Mouse (Mus musculus): ENCODE data around the gene B9d1. TPM values are rescaled to one million over a fixed set of nuclear protein-coding genes. Genes with fewer than 3 reads are reported as not detected.
A peak's percentile ranks its signal among the peaks of the same experiment; 100 is the strongest.

B9d1 gene
- polyA plus RNA-seq, 1 experiment: 25.4 TPM

GRCm38 (mm10) chr11:61487936-61488335 lies 17.0 kb upstream of the B9d1 start:
- no peak for DNase-seq (ENCODE audit: low read depth, low spot score)
- 87% methylated on average over 7 of the region's 7 CpGs for WGBS

GRCm38 (mm10) chr11:61489085-61489484 lies 15.9 kb upstream of the B9d1 start:
- WGBS: 89% methylated on average over 2 of the region's 2 CpGs
- DNase-seq (ENCODE audit: low read depth, low spot score): no peak

- 93% methylated on average over 8 of the region's 8 CpGs for WGBS
- DNase-seq (ENCODE audit: low read depth, low spot score): no peak
These were observed 15.1 kb upstream of the B9d1 start for GRCm38 (mm10) chr11:61489874-61490273.

DNA sequence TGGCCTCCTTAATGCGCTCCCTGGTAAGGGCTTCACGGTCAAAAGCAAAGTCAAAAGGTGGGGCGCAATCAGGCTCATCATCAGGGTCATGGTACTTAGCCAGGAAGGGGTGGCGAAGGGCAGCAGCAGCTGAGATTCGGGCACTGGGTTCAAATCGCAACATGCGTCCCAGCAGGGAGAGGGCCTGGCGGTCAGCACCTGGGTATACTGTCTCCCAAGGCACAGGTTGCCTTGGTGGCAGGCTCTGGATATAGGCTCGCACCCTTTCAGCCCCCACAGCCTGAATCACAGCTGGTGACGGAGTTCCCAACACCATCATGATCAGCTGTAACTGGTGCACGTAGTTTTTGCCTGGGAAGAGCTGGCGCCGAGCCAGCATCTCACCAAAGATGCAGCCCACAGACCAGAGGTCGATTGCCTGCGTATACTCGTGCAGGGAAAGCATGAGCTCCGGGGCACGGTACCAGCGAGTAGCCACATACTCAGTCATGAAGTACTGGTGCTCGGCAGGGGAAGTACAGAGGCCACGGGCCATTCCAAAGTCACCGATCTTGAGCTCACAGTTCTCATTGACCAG lies 13.9 kb upstream of the B9d1 start:
- no peak for DNase-seq (ENCODE audit: low read depth, low spot score)
- 88% methylated on average over 22 of the region's 22 CpGs for WGBS

- no peak for DNase-seq (ENCODE audit: low read depth, low spot score)
These were observed 12.1 kb upstream of the B9d1 start for GRCm38 (mm10) chr11:61492749-61493401.

GRCm38 (mm10) chr11:61493525-61494128 lies 11.3 kb upstream of the B9d1 start:
- DNase-seq (ENCODE audit: low read depth, low spot score): no peak

More at GRCm38 (mm10) chr11:61492749-61493401, 12.1 kb upstream of the B9d1 start:
- 55% methylated on average over 12 of the region's 12 CpGs for WGBS

GRCm38 (mm10) chr11:61494129-61494997 lies 10.6 kb upstream of the B9d1 start, which contains the start of gene Mapk7:
Mapk7 (minus strand) TSS chr11:61494406.
- peak; percentile 92 for DNase-seq (ENCODE audit: low read depth, low spot score)
- WGBS: under 1% methylated on average over 62 of the region's 62 CpGs

More at GRCm38 (mm10) chr11:61493525-61494128, 11.3 kb upstream of the B9d1 start:
- WGBS: 1% methylated on average over 49 of the region's 50 CpGs

DNA sequence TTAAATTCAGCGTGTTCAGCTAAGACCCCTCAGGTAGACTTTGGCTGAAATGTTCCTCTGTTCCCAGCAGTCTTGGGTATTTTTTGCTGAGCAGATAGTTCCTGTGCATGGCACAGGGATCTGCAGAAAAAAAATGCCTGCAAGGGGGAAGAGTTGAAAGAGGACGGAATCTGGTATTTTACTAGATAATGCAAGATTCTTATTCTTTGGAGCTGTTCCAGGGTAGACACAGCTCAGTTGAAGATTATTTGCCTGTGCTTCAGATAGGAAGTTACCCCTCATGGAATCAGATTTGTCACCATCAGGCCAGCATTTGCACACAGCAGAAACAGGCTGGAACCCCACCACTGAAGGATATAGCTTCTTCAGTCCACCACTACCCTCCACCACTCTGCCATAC lies 9.4 kb upstream of the B9d1 start:
- DNase-seq (ENCODE audit: low read depth, low spot score): no peak
- WGBS: 80% methylated on average over 2 of the region's 2 CpGs

GRCm38 (mm10) chr11:61497490-61497889 lies 7.5 kb upstream of the B9d1 start:
- 77% methylated on average over 1 of the region's 1 CpGs for WGBS
- DNase-seq (ENCODE audit: low read depth, low spot score): no peak

- 51% methylated on average over 6 of the region's 6 CpGs for whole genome bisulfite sequencing
- no peak for DNase-seq (ENCODE audit: low read depth, low spot score)
These were observed 6.0 kb upstream of the B9d1 start for GRCm38 (mm10) chr11:61498736-61499504.

DNA sequence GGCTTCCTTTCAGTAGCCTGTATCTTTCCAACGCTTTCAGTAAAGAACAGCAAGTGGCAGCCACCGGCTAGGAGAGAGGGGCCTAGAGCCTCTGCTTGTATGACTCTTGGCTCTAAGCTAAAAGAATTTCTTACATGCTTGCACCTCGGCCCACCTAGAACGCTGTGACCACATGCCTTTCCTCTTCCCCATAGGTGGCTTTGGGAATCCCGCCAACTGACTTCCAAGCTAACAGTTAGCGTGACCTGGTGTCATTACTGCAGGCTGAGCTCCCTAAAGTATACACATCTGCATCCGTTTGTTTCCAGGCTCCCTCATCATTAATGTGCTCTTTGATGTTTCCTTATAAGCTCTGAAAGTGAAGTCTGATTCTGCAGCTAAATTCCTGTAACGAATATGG lies 1.0 kb upstream of the B9d1 start:
- 79% methylated on average over 8 of the region's 8 CpGs for WGBS
- DNase-seq (ENCODE audit: low read depth, low spot score): no peak

GRCm38 (mm10) chr11:61514953-61515352 lies 10.0 kb downstream of the B9d1 start:
- WGBS: 65% methylated on average over 3 of the region's 3 CpGs
- no peak for DNase-seq (ENCODE audit: low read depth, low spot score)

- 72% methylated on average over 1 of the region's 1 CpGs for WGBS
- no peak for DNase-seq (ENCODE audit: low read depth, low spot score)
These were observed 13.0 kb downstream of the B9d1 start for GRCm38 (mm10) chr11:61517971-61518370.

DNA sequence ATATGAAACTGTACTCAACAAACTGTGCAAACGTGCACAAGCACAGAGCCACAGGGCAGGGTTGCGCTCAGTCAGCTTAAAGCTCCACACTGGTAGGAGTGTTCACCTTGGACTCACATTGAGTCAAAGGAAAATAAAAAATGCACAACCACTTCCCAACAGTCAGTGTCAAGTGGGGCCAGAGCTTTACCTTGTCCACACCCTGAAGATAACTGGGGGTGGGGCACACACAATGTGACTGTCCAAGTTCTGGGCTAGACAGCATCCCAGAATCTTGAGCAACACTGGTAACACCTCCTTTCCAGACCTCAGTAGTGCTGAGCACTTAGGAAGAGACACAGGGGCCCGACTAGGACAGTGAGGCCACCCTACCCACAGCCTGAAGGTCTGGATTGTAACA lies 13.9 kb downstream of the B9d1 start:
- no peak for DNase-seq (ENCODE audit: low read depth, low spot score)
- 84% methylated on average over 3 of the region's 3 CpGs for WGBS

DNA sequence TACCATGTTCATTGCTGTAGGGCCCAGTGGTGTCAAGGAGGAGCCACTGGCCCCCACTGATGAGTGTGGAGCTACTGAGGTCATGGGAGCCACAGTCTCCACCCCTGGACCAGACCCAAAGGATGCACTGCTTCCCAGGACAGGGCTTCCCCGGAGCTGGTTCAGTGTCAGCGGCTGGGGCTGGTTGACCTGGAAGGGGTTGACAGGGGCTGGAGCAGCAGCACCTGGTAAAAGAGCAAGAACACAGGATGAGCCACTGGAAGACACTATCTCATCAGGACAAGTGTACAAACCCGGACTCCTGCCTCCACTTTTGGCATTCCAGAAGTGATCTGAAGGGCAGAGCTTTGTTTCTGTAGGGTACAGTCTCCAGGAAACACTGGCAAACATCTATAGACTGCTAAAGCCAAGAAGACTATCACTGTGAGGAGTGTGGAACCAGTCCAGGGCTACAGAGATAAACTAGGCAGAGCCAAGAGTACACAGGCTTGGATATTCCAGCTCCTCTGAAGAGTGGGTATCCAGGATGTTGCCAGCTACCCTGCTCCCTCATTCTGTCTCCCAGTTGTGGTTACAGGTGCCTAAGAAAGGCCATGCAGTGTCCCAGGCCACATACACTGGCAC lies 14.7 kb downstream of the B9d1 start:
- WGBS: 81% methylated on average over 3 of the region's 3 CpGs
- no peak for DNase-seq (ENCODE audit: low read depth, low spot score)

DNA sequence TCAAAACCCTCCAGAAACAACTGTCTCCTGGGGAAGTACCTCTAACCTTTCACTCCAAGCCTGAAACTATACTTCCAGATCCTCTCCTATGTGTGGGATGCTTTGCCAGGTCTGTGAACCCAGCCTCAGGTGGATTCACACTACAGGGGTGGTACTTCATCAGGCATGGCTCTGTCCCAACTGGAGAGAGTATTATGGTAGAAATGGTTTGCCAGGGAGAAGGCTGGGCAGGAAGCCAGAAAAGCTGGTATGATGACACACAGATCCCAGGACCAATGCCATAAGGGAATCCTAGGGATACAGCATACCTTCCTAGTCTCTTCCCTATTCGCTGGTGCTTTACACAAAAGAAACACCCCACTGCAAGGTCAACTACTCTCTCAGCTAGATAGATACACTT lies 21.9 kb downstream of the B9d1 start:
- DNase-seq (ENCODE audit: low read depth, low spot score): no peak
- 90% methylated on average over 1 of the region's 1 CpGs for WGBS

- WGBS: 29% methylated on average over 4 of the region's 4 CpGs
- DNase-seq (ENCODE audit: low read depth, low spot score): no peak
These were observed 24.3 kb downstream of the B9d1 start for GRCm38 (mm10) chr11:61529268-61529713.

GRCm38 (mm10) chr11:61532820-61533219 lies 27.9 kb downstream of the B9d1 start:
- WGBS: 96% methylated on average over 2 of the region's 2 CpGs
- no peak for DNase-seq (ENCODE audit: low read depth, low spot score)

DNA sequence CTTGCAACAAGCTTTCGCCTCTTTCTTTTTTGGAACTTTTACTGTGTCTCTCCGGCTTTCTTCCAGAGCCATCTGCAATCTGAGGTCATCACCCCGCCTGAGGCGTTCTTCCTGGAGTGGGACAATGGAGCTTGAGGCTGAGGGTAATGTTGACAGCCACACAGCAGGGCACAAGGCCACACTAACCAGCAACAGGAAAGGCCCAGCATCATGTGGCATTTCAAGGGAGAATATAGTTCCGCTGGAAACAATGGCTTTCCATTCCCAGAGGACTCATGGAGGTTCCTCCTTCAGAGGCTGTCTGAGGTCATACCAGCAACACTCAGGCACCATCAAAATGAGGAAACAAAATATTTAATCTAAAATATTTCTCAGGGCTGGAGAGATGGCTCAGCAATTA lies 28.6 kb downstream of the B9d1 start:
- 87% methylated on average over 5 of the region's 5 CpGs for WGBS

More for the DNA sequence above, 28.6 kb downstream of the B9d1 start:
- no peak for DNase-seq (ENCODE audit: low read depth, low spot score)
